Mouse (Mus musculus) myocyte (in vitro differentiated cells): ENCODE results near the gene Tshz2. TPM values are rescaled to one million over a fixed set of nuclear protein-coding genes. Genes with fewer than 3 reads are reported as not detected.

Experiments used
- H3K27me3 ChIP-seq: one replicate; pipeline ENCODE4 v1.6.1; 2011; ENCODE audit not compliant: control insufficient read depth, insufficient read depth, insufficient read length
- H3K36me3 ChIP-seq: one replicate; pipeline ENCODE4 v1.6.1; 2011; ENCODE audit not compliant: control insufficient read depth, insufficient read depth
- H3K4me2 ChIP-seq: one replicate; pipeline ENCODE4 v1.6.1; 2011; ENCODE audit warnings: low read depth, control low read depth
- H3K4me3 ChIP-seq: one replicate; pipeline ENCODE4 v1.5.1; 2011; ENCODE audit warnings: mild to moderate bottlenecking, control low read depth, moderate library complexity
- H3K79me2 ChIP-seq: one replicate; pipeline ENCODE4 v1.6.1; 2011; ENCODE audit not compliant: control insufficient read depth, insufficient read depth
- H3ac ChIP-seq: one replicate; pipeline ENCODE4 v1.6.1; 2011; ENCODE audit not compliant: control insufficient read depth, insufficient read length
- CEBPB ChIP-seq: IDR thresholded peaks from 2 replicates; pipeline ENCODE4 v1.6.1; 2011; ENCODE audit warnings: mild to moderate bottlenecking, moderate library complexity; ENCODE audit not compliant: poor library complexity, insufficient read depth, severe bottlenecking
- E2F4 ChIP-seq: IDR thresholded peaks from one replicate; pipeline ENCODE4 v1.6.1; 2011; ENCODE audit warnings: mild to moderate bottlenecking, control low read depth, moderate library complexity; ENCODE audit not compliant: insufficient read depth
- MAX ChIP-seq: IDR thresholded peaks from one replicate; pipeline ENCODE4 v1.6.1; 2011; ENCODE audit warnings: low read depth, mild to moderate bottlenecking, control low read depth
- MYOD1 ChIP-seq, 3 experiments: IDR thresholded peaks; one replicate each; pipeline ENCODE4 v1.6.1; 2011; ENCODE audit warnings: control low read depth in 2 of 3, low read depth in 2 of 3, mild to moderate bottlenecking in 2 of 3, moderate library complexity in 1 of 3; ENCODE audit not compliant: insufficient read length in 2 of 3, control insufficient read depth in 1 of 3
- MYOG ChIP-seq, 3 experiments: IDR thresholded peaks; one replicate each; pipeline ENCODE4 v1.6.1; 2011; ENCODE audit warnings: control low read depth in 2 of 3, low read depth in 2 of 3, mild to moderate bottlenecking in 2 of 3; ENCODE audit not compliant: insufficient read length in 2 of 3, control insufficient read depth in 1 of 3, insufficient read depth in 1 of 3
- POLR2A ChIP-seq: IDR thresholded peaks from one replicate; pipeline ENCODE4 v1.6.1; 2011; ENCODE audit warnings: low read depth, mild to moderate bottlenecking, control low read depth, moderate library complexity; ENCODE audit not compliant: insufficient read length
- POLR2AphosphoS2 ChIP-seq: IDR thresholded peaks from one replicate; pipeline ENCODE4 v1.6.1; 2011; ENCODE audit warnings: low read depth, control low read depth; ENCODE audit not compliant: insufficient read length
- REST ChIP-seq: IDR thresholded peaks from one replicate; pipeline ENCODE4 v1.6.1; 2011; ENCODE audit warnings: mild to moderate bottlenecking, control low read depth, moderate library complexity; ENCODE audit not compliant: insufficient read depth, insufficient read length
- SRF ChIP-seq: IDR thresholded peaks from one replicate; pipeline ENCODE4 v1.6.1; 2011; ENCODE audit warnings: low read depth; ENCODE audit not compliant: control insufficient read depth, insufficient read length
- TCF12 ChIP-seq: IDR thresholded peaks from one replicate; pipeline ENCODE4 v1.6.1; 2011; ENCODE audit warnings: mild to moderate bottlenecking, control low read depth; ENCODE audit not compliant: poor library complexity, insufficient read depth, severe bottlenecking
- TCF3 ChIP-seq: IDR thresholded peaks from one replicate; pipeline ENCODE4 v1.6.1; 2011; ENCODE audit warnings: low read depth, control low read depth; ENCODE audit not compliant: insufficient read length
- USF1 ChIP-seq: IDR thresholded peaks from one replicate; pipeline ENCODE4 v1.6.1; 2011; ENCODE audit warnings: low read depth, mild to moderate bottlenecking, control low read depth, moderate library complexity
- polyA plus RNA-seq: library from polyadenylated mRNA; unstranded; fragments of >200 nt; fragmentation: generic; extraction: Trizol; gene quantifications from one replicate; pipeline ENCODE4 v1.2.1, GENCODE M21; 2012; ENCODE audit warnings: missing spikeins

Tshz2 gene
- polyA plus RNA-seq, 1 experiment = not detected

- no peak for TF ChIP-seq MYOD1 (IDR thresholded peaks at IDR 0.05; ENCODE audit: control insufficient read depth in 1 of 3, insufficient read length in 2 of 3, low read depth in 2 of 3)
- no peak for TF ChIP-seq MYOG (IDR thresholded peaks at IDR 0.05; ENCODE audit: control insufficient read depth in 1 of 3, insufficient read depth in 1 of 3, insufficient read length in 2 of 3, low read depth in 2 of 3)
- TF ChIP-seq SRF = no peak
- no peak for TF ChIP-seq TCF12
- no peak for TF ChIP-seq USF1
- no peak for TF ChIP-seq MAX
- no peak for TF ChIP-seq E2F4
- TF ChIP-seq REST = no peak
- no peak for TF ChIP-seq POLR2A
- no peak for TF ChIP-seq TCF3
- no peak for TF ChIP-seq POLR2AphosphoS2
- no peak for TF ChIP-seq CEBPB
- Histone ChIP-seq H3K79me2 (no peaks in the 10 kb centered on the region), H3K27me3 (no peaks in the 10 kb centered on the region), H3K4me2 (no peak overlapping the region), H3K4me3 (no peak overlapping the region), H3K36me3 (no peaks in the 10 kb centered on the region), H3ac (no peak overlapping the region)
Measured at GRCm38 (mm10) chr2:169962776-169963175, 330.0 kb downstream of the Tshz2 start.

- H3K4me2 ChIP-seq = no peak overlapping the region
- H3K4me3 ChIP-seq = no peak overlapping the region
- TF ChIP-seq MYOD1 (IDR thresholded peaks at IDR 0.05; ENCODE audit: control insufficient read depth in 1 of 3, insufficient read length in 2 of 3, low read depth in 2 of 3) (no peak), MAX (no peak), TCF3 (no peak), USF1 (no peak), REST (no peak)
Measured at GRCm38 (mm10) chr2:169970481-169970880, 337.7 kb downstream of the Tshz2 start.

DNA sequence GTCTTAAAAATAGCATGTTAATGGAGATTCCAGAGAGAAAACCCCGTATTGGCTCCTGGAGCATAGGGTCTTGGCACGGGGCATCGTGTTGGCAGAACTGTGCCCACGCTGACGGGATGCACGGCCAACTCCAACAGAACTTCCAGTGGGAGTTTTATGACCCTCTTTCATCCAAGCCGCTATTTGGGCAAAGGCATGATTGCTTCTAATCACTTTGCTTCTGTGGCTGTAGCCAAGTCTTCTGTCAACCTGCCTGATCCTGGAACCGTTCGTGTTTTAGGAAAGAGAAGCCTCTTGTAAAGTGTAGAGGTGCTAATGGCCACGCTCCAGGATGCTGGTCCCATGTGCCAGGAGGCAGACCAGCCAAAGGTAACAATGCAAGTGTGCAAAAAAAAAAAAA lies 350.1 kb downstream of the Tshz2 start:
- no peak overlapping the region for H3K4me2 ChIP-seq
- TF ChIP-seq MYOG (IDR thresholded peaks at IDR 0.05; ENCODE audit: control insufficient read depth in 1 of 3, insufficient read depth in 1 of 3, insufficient read length in 2 of 3, low read depth in 2 of 3) = no peak
- no peak for TF ChIP-seq SRF
- no peak for TF ChIP-seq TCF12
- no peak for TF ChIP-seq MYOD1 (IDR thresholded peaks at IDR 0.05; ENCODE audit: control insufficient read depth in 1 of 3, insufficient read length in 2 of 3, low read depth in 2 of 3)
- TF ChIP-seq REST = no peak
- no peak for TF ChIP-seq MAX
- no peak for TF ChIP-seq POLR2A
- no peak for TF ChIP-seq E2F4
- TF ChIP-seq CEBPB = no peak
- no peak for TF ChIP-seq TCF3
- TF ChIP-seq POLR2AphosphoS2 = no peak
- no peak for TF ChIP-seq USF1
- no peak overlapping the region for H3ac ChIP-seq
- no peaks in the 10 kb centered on the region for H3K27me3 ChIP-seq
- no peak overlapping the region for H3K4me3 ChIP-seq
- H3K36me3 ChIP-seq = no peaks in the 10 kb centered on the region
- H3K79me2 ChIP-seq = no peaks in the 10 kb centered on the region

More at GRCm38 (mm10) chr2:169970481-169970880, 337.7 kb downstream of the Tshz2 start:
- Histone ChIP-seq H3K79me2 (no peaks in the 10 kb centered on the region), H3K27me3 (no peaks in the 10 kb centered on the region), H3ac (no peak overlapping the region), H3K36me3 (no peaks in the 10 kb centered on the region)

GRCm38 (mm10) chr2:169987186-169987585 lies 354.4 kb downstream of the Tshz2 start:
- Histone ChIP-seq H3K79me2 (no peaks in the 10 kb centered on the region), H3K4me2 (no peak overlapping the region), H3K4me3 (no peak overlapping the region), H3ac (no peak overlapping the region), H3K27me3 (no peaks in the 10 kb centered on the region), H3K36me3 (no peaks in the 10 kb centered on the region)
- TF ChIP-seq MAX = no peak
- TF ChIP-seq POLR2A = no peak
- no peak for TF ChIP-seq USF1

DNA sequence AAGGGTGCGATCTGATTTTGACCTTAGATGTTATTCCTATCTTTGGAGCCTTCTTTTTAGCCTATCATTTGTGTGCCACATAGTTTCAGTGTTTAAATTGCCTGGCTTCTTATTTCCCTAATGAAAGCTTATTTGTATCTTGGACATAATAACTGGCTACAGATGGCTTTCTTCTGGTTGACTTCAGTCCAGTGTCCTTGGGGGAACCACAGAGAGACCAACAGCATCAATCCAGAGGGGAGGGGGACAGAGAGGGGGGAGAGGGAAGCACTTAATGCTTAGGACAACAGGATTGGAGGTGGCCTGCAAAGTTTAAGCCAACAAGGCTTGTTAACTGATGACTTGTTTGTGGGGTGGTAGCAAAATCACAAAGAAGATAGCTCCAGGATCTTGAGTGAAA lies 356.4 kb downstream of the Tshz2 start:
- H3K4me3 ChIP-seq = no peak overlapping the region
- H3ac ChIP-seq = no peak overlapping the region
- no peaks in the 10 kb centered on the region for H3K27me3 ChIP-seq
- no peaks in the 10 kb centered on the region for H3K79me2 ChIP-seq
- TF ChIP-seq MAX (no peak), SRF (no peak), POLR2A (no peak), TCF3 (no peak), E2F4 (no peak), TCF12 (no peak), POLR2AphosphoS2 (no peak), USF1 (no peak), REST (no peak), MYOD1 (IDR thresholded peaks at IDR 0.05; ENCODE audit: control insufficient read depth in 1 of 3, insufficient read length in 2 of 3, low read depth in 2 of 3) (no peak), MYOG (IDR thresholded peaks at IDR 0.05; ENCODE audit: control insufficient read depth in 1 of 3, insufficient read depth in 1 of 3, insufficient read length in 2 of 3, low read depth in 2 of 3) (no peak), CEBPB (no peak)
- no peak overlapping the region for H3K4me2 ChIP-seq
- no peaks in the 10 kb centered on the region for H3K36me3 ChIP-seq
